Mouse (Mus musculus): ENCODE data around the gene Nckap5.

GRCm38 (mm10) chr1:126005672-126006071 lies 824.9 kb downstream of the Nckap5 start:
- TF ChIP-seq POLR2A (IDR thresholded peaks at IDR 0.05; ENCODE audit: extremely low read depth, insufficient read depth, low read length) (no peak), CTCF (IDR thresholded peaks at IDR 0.05; ENCODE audit: low read depth, low read length) (no peak)

Measured in liver, adult 2 months (tissue).